Comparison of ENCODE assay signal across 9 mouse cellular contexts in genomic region chr1:167636948-167637347, GRCm38 (mm10). TPM values are rescaled to one million over a fixed set of nuclear protein-coding genes. Genes with fewer than 3 reads are reported as not detected.
DNase-seq lines count a peak whose midpoint lies in the region; ATAC-seq lines count a peak whose summit lies in the region.
"Had no signal": no experiment of that assay in that cellular context is flagged by ENCODE, and none has a peak within 500 bp of the region (broad histone marks: within the 10 kb centered on the region; RNA-seq: fewer than 3 reads in every experiment).

No protein-coding gene starts in this region.

- H3K4me2 ChIP-seq in embryonic facial prominence, embryonic 11.5 days (ENCODE audit: low read depth, low read length): no peak overlapping the region
- H3K4me2 ChIP-seq in lung, embryonic 16.5 days (ENCODE audit: low read depth, low read length): no peak overlapping the region

- no peak overlapping the region for H3K9ac ChIP-seq in embryonic facial prominence, embryonic 11.5 days (replicated peaks; ENCODE audit: low read length)
- no peak overlapping the region for H3K9ac ChIP-seq in lung, embryonic 16.5 days (ENCODE audit: low read length)

- H3K27me3 ChIP-seq in embryonic facial prominence, embryonic 11.5 days (ENCODE audit: control insufficient read depth, insufficient read depth, low read length): no peaks in the 10 kb centered on the region
- H3K27me3 ChIP-seq in lung, embryonic 16.5 days (ENCODE audit: control insufficient read depth, insufficient read depth, low read depth, low read length): peaks cover 8% of the 10 kb centered on the region; the same call in 1 of the 2 replicates

- H3K27ac ChIP-seq in embryonic facial prominence, embryonic 11.5 days (replicated peaks; ENCODE audit: low read depth, low read length): no peak overlapping the region
- no peak overlapping the region for H3K27ac ChIP-seq in lung, embryonic 16.5 days (ENCODE audit: low read length)

- intact Hi-C loops in heart, postnatal 14 days (cut with DNase I): loop anchor here (2.0 kb wide), 1 partner anchor 222 kb away; no protein-coding TSS in a partner anchor

- no peaks in the 10 kb centered on the region for H3K4me1 ChIP-seq in embryonic facial prominence, embryonic 11.5 days (ENCODE audit: control insufficient read depth, insufficient read depth, low read length)
- no peaks in the 10 kb centered on the region for H3K4me1 ChIP-seq in lung, embryonic 16.5 days (replicated peaks; ENCODE audit: control insufficient read depth, insufficient read depth, low read length)

- H3K9me3 ChIP-seq in embryonic facial prominence, embryonic 11.5 days (replicated peaks; ENCODE audit: control insufficient read depth, low read length): no peaks in the 10 kb centered on the region
- peaks cover 4% of the 10 kb centered on the region; the same call in 1 of the 2 replicates for H3K9me3 ChIP-seq in lung, embryonic 16.5 days (ENCODE audit: control insufficient read depth, low read length)

- no peaks in the 10 kb centered on the region for H3K36me3 ChIP-seq in embryonic facial prominence, embryonic 11.5 days (replicated peaks; ENCODE audit: control insufficient read depth, insufficient read depth, low read depth, low read length)
- no peaks in the 10 kb centered on the region for H3K36me3 ChIP-seq in lung, embryonic 16.5 days (ENCODE audit: control insufficient read depth, insufficient read depth, low read length)

- ATAC-seq in embryonic facial prominence, embryonic 11.5 days (replicated peaks; ENCODE audit: insufficient number of reproducible peaks, low FRiP score, low TSS enrichment, low read depth): peak; percentile 26; the same call in 1 of the 2 replicates
- peak; percentile 38 for ATAC-seq in lung, embryonic 16.5 days (ENCODE audit: low read depth)

- WGBS in embryonic facial prominence, embryonic 11.5 days: 19% methylated on average over 3 of the region's 3 CpGs
- WGBS in large intestine, adult 2 months: 14% methylated on average over 3 of the region's 3 CpGs
- WGBS in lung, embryonic 16.5 days: 15% methylated on average over 3 of the region's 3 CpGs

- no peak overlapping the region for H3K4me3 ChIP-seq in embryonic facial prominence, embryonic 11.5 days (ENCODE audit: low read depth, low read length)
- no peak overlapping the region for H3K4me3 ChIP-seq in lung, embryonic 16.5 days (ENCODE audit: low read length)

- peak; percentile 80 for DNase-seq in ES-CJ7 (ENCODE audit: low read depth, low spot score)
- peak; percentile 26 to 46 for DNase-seq in adrenal gland, postnatal 4 days (ENCODE audit: low spot score in 2 of 2)
- DNase-seq in embryonic facial prominence, embryonic 11.5 days (ENCODE audit: low spot score): peak; percentile 79
- DNase-seq in heart, postnatal 14 days: peak; percentile 57 to 71
- peak; percentile 39 for DNase-seq in large intestine, adult 2 months (ENCODE audit: low read depth, low spot score)
- DNase-seq in retina, adult 2 months (ENCODE audit: low read depth, low spot score): peak; percentile 56
- peak; percentile 43 for DNase-seq in urinary bladder, postnatal 14 days (ENCODE audit: low spot score)

RNA-seq across cellular contexts. Expression of gene Rxrg, which starts 38.8 kb away (rescaled TPM):
- 1 to 10 TPM; 5.8 to 9.2 TPM for total RNA-seq in adrenal gland, postnatal 4 days (2021)
- 5.7 and 6.9 TPM in 2 replicates for polyA plus RNA-seq in embryonic facial prominence, embryonic 11.5 days (2014; fragmentation: Nextera tagmentation; extraction: Ambion mirVana)
- total RNA-seq in heart, postnatal 14 days (2021): 10 to 100 TPM; 45.9 to 46.8 TPM
- polyA plus RNA-seq in large intestine, adult 2 months (2012; rRNA removed): 0.30 and 0.78 TPM in 2 replicates
- 0.67 and 0.91 TPM in 2 replicates for polyA plus RNA-seq in lung, embryonic 16.5 days (2015; fragmentation: Nextera tagmentation; extraction: Ambion mirVana)

RNA-seq across cellular contexts. Expression of gene Lmx1a, which starts 52.1 kb away (rescaled TPM):
- total RNA-seq in adrenal gland, postnatal 4 days (2021): under 1 TPM in 1 of 2 experiments, not detected in 1; 0.08 TPM
- 2.6 and 2.9 TPM in 2 replicates for polyA plus RNA-seq in embryonic facial prominence, embryonic 11.5 days (2014; fragmentation: Nextera tagmentation; extraction: Ambion mirVana)
- total RNA-seq in heart, postnatal 14 days (2021): not detected
- polyA plus RNA-seq in large intestine, adult 2 months (2012; rRNA removed): 0.41 and 0.74 TPM in 2 replicates
- not detected in 2 replicates for polyA plus RNA-seq in lung, embryonic 16.5 days (2015; fragmentation: Nextera tagmentation; extraction: Ambion mirVana)
- polyA plus RNA-seq: heart, embryonic 16.5 days had no signal
